Mouse (Mus musculus) fat pad, adult 2 months (tissue): Measurements from ENCODE around the gene Celsr3.

ENCODE experiments used
- DNase-seq: peaks from one replicate; pipeline ENCODE4 v3.0.0-alpha.2; 2011; ENCODE audit warnings: low read depth, low spot score; ENCODE audit errors: extremely low read depth

Gene Celsr3

DNA sequence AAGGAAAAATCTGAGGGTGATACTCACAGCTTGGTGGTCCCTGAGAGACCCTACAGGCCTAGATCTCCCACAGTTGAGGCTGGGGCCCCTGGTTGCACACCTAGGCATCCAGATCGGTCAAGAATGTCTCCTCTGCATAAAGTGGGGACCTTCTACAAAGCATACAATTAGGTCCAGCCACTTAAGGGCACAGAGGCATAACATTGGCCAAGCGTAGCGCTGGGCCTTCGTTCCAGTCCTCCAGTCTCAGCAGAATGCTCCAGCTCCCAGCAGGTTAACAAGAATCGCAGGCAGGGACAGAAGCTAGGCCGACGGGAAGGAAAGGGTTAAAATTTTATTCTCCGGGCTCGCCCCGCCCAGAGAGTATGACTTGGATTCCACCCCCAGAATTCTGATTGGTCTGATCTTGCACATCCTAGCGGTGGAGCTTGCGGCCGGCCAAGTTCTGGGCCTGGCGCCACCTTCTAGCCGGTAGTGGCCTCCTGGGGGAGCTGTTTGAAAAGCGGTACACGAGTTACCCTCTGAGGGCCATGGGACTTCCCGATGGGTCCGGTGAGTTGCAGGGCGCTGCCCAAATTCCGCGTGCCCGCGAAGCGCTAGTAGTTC is 27.6 kb downstream of the Celsr3 start:
- peak; percentile 67 for DNase-seq

DNA sequence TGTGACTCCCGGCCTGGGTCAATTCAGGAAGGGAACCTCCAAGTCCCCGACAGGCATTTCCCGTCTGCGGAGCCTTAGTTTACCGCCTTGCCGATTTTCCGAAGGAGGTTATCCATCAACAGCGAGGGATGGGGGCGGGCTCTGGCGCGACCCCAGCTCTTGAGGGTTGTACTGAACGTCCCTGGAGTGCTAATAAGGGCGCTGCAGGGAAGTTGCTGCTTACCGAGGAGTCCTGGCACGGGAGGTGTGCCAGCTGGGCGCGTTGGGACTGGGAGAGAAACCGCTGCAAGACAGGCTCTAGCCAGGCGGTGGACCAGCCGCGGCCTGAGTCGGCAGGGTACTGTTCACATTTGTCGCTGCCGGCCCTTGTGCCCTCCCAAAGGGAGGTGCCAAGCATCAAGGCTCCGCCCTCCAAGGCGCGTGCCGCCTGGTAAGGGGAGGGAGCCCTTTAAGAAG is 28.1 kb downstream of the Celsr3 start:
- no peak for DNase-seq

DNA sequence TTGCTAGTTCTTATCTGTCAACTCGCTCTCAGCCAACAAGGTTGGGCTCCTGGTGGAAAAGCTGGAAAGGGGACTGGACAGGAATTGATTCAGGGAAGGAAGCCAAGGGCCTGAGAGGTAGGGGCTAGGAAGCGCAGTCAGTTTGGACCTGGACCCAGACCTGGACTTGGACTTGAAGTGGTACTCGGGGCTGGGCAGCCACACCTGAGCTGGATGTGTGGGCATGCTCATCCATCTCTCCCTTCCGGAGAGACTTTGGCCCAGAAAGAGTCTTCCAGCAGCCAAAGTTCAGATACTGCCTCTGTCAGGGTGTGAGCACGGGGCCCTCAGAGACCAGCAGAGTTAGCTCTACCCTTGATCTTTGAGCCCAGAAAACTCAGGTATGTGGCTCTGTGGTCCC is 29.2 kb downstream of the Celsr3 start:
- DNase-seq = no peak

DNA sequence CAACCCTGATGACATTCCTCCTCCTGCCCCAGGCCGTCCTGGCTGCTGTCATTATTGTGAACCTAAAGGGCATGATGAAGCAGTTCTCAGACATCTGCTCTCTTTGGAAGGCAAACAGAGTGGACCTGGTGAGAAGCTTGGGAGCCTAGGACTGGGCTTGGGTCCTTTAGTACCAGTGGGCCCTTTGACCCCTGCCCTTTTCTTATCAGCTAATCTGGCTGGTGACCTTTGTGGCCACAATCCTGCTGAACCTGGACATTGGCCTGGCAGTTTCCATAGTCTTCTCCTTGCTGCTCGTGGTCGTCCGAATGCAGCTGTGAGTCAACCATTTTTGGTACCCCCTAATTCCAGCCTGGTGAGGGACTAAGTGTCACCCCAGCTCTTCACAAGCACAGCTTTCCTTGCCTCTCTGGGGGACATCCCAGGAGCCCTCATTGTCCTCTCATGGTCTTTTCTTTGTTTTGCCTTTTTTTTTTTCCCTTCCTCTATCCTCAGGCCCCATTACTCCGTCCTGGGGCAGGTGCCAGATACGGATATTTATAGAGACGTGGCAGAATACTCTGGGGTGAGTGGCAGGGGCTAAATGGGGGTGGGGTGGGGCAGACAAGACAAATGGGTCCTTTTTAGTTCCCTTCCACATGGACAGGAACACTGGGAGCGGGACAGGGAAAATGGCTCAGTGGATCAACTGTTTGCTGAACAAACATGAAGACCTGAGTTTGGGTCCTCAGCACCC is 32.8 kb downstream of the Celsr3 start:
- DNase-seq = no peak
